Mouse (Mus musculus) limb, embryonic 13.5 days (tissue): ENCODE measurements around the gene Uchl3. TPM values are rescaled to one million over a fixed set of nuclear protein-coding genes. Genes with fewer than 3 reads are reported as not detected.
A peak's percentile ranks its signal among the peaks of the same experiment; 100 is the strongest.

Source experiments
- ATAC-seq: fragments of 200-750 bp; cut with Nextera tagmentation; 2 replicates; pipeline ENCODE4 v1.8.0; 2017; ENCODE audit warnings: low read depth, moderate number of reproducible peaks, moderate TSS enrichment; ENCODE audit not compliant: low FRiP score
- H3K27ac ChIP-seq: fragments of 300-500 bp; sonication (generic); 2 replicates; pipeline ENCODE4 v1.5.1; 2015; ENCODE audit warnings: inconsistent platforms, mild to moderate bottlenecking, moderate library complexity
- H3K27me3 ChIP-seq: fragments of 300-500 bp; sonication (generic); 2 replicates; pipeline ENCODE4 v1.6.1; 2015; ENCODE audit warnings: mild to moderate bottlenecking, inconsistent platforms
- H3K36me3 ChIP-seq: fragments of 300-500 bp; sonication (generic); 2 replicates; pipeline ENCODE4 v1.6.1; 2015; ENCODE audit warnings: inconsistent platforms, mild to moderate bottlenecking, moderate library complexity
- H3K4me1 ChIP-seq: fragments of 300-500 bp; sonication (generic); 2 replicates; pipeline ENCODE4 v1.6.1; 2015; ENCODE audit warnings: inconsistent platforms
- H3K4me2 ChIP-seq: fragments of 300-500 bp; sonication (generic); replicated peaks from 2 replicates; pipeline ENCODE4 v1.6.1; 2015; ENCODE audit warnings: inconsistent platforms, mild to moderate bottlenecking, moderate library complexity
- H3K4me3 ChIP-seq: fragments of 300-500 bp; sonication (generic); 2 replicates; pipeline ENCODE4 v1.5.1; 2015; ENCODE audit warnings: moderate library complexity, mild to moderate bottlenecking, inconsistent platforms
- H3K9ac ChIP-seq: fragments of 300-500 bp; sonication (generic); 2 replicates; pipeline ENCODE4 v1.6.1; 2015; ENCODE audit warnings: mild to moderate bottlenecking, inconsistent platforms
- H3K9me3 ChIP-seq: fragments of 300-500 bp; sonication (generic); 2 replicates; pipeline ENCODE4 v1.6.1; 2016; ENCODE audit warnings: inconsistent platforms
- WGBS: fragments of 180-500 bp; shearing (Covaris S2); methylation state at CpG from one replicate; pipeline ENCODE4 v1.1.7; 2015; 5-methylcytosine and 5-hydroxymethylcytosine counted together
- polyA plus RNA-seq: library from polyadenylated mRNA; unstranded; fragments of >200 nt; fragmentation: Nextera tagmentation; extraction: Ambion mirVana; gene quantifications from 2 replicates; pipeline ENCODE4 v1.2.1, GENCODE M21; 2015

Uchl3 gene
- 121 and 123 TPM in 2 replicates for polyA plus RNA-seq

DNA sequence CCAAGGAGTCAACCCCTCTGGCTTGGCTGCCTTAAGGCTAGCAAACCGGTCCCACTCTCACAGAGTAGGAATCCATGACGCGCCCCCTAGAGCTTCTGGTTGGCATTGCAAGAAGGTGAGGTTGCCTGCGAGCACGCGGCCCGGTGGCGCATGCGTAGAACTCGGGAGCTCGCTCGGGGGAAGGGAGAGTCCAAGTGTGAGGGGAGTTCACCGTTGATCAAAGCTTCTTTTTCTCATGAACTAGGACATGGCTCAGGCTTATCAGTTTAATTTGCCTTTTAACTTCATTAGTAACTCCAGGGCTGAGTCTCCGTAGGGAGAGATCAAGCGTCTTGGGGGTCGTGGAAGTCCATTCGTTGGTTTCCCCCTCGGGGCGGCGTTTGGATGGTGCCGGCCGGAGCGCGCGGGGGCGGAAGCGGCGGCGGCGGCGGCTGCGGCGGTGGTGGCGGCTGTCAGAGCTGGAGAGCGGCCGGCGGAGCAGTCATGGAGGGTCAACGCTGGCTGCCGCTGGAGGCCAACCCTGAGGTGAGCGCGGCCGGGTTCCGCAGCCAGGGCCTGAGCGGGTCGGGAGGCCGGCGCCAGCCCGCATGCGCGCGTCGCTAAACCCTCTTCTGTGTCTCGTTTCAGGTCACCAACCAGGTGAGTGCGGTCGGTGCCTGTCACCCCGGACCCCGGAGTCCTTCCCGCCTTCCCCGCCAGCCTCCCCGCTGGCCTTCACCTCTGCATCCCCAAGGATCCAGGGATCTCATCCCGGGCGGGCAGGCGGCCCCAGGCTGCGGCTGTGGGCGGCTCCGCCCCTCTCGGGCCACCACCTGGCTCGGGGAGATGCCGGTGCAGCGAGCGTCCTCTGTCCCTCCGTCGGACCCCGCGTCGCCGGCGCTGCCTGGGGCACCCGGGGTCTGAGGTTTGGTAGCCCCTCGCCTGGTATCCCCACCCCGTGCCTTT lies at the start of gene Uchl3:
Uchl3 (plus strand) TSS at position 387 of the 945 bp plus-strand sequence.
- H3K9ac ChIP-seq, result peak within 1 kb of the TSS; percentile 86
- no peaks in the 10 kb centered on the region for H3K36me3 ChIP-seq
- peak within 1 kb of the TSS; percentile 95 for H3K4me2 ChIP-seq
- H3K4me3 ChIP-seq, result peak within 1 kb of the TSS; percentile 98
- peaks cover 4% of the 10 kb centered on the region for H3K4me1 ChIP-seq
- under 1% methylated on average over 81 of the region's 81 CpGs for WGBS
- H3K9me3 ChIP-seq, result no peaks in the 10 kb centered on the region
- H3K27me3 ChIP-seq, result no peaks in the 10 kb centered on the region
- ATAC-seq, result peak; percentile 93
- H3K27ac ChIP-seq, result peak within 1 kb of the TSS; percentile 22; the same call in 1 of the 2 replicates

DNA sequence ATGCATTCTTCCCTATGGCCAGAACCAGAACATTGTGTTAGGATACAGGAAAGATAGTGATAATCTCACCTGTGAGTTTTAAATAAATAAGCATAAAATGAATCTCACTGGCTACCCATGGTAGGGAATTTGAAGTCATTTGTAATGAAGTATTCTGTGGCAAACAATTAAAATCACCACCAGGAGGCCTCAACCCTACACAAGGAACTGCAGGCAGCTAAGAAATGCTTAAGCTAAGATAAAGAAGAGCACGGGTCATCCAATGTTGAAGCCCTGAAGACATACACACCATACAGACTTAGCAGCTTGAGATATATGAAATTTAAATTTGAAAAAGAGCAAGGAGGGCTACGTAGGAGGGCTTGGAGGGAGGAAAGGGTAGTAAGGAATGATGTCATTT lies 47.9 kb upstream of the Uchl3 start:
- Histone ChIP-seq H3K9ac (no peak overlapping the region), H3K36me3 (no peaks in the 10 kb centered on the region), H3K4me1 (peaks cover 12% of the 10 kb centered on the region; the same call in 1 of the 2 replicates), H3K4me2 (no peak overlapping the region), H3K27me3 (0 out of 2 replicates have a peak, but pooled peaks cover 4% of the 10 kb centered on the region), H3K4me3 (no peak overlapping the region), H3K9me3 (no peaks in the 10 kb centered on the region), H3K27ac (no peak overlapping the region)
- no peak for ATAC-seq
- WGBS, result 73% methylated on average over 2 of the region's 2 CpGs

DNA sequence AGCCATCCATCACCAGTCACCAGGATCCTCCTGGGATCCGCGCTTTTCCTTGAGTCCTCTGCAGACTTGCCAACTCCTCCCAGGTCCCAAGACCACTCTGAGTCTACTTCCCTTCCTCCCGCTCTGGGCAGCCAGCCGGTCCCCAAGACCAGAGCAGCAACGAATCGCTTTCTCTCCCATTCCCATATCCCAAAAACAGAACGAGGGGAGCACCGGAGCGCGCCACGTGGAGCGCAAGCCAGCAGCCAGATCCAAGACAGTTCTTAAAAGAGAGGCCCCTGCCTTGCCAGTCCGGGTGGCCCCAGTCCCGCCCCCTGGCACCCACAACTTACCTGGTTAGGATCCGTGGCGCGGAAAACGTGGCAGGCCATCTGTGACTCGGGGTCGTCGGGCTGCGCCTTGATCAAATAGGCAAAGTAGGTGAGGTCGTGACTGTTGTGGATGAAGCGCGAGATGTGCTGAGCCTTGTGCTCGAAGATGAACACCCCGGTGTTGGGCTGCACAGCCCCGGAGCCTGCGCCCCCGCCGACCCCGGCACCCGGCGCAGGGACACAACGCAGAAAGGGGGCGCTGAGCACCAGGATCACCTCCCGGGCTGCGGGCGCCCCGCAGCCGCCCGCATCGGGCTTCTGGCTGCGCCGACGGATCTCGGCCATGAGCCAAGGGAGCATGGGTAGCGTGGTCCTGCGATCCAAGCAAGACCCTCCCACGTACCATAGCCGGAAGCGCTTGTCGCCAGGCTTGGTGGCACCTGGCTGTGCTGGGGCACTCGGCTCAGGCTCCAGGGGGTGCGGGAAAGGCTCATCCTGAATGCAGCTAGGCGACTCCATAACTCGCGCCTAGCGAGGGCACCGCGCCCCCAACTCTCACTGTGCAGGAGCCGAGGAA lies 45.9 kb upstream of the Uchl3 start:
- Histone ChIP-seq H3K4me1 (peaks cover 9% of the 10 kb centered on the region; the same call in 1 of the 2 replicates), H3K4me3 (peak overlapping the region; percentile 81), H3K9me3 (no peaks in the 10 kb centered on the region), H3K9ac (peak overlapping the region; percentile 81), H3K27ac (peak overlapping the region; percentile 65), H3K27me3 (0 out of 2 replicates have a peak, but pooled peaks cover 4% of the 10 kb centered on the region), H3K4me2 (peak overlapping the region; percentile 99), H3K36me3 (no peaks in the 10 kb centered on the region)
- peak; percentile 51 for ATAC-seq
- WGBS, result under 1% methylated on average over 62 of the region's 62 CpGs

DNA sequence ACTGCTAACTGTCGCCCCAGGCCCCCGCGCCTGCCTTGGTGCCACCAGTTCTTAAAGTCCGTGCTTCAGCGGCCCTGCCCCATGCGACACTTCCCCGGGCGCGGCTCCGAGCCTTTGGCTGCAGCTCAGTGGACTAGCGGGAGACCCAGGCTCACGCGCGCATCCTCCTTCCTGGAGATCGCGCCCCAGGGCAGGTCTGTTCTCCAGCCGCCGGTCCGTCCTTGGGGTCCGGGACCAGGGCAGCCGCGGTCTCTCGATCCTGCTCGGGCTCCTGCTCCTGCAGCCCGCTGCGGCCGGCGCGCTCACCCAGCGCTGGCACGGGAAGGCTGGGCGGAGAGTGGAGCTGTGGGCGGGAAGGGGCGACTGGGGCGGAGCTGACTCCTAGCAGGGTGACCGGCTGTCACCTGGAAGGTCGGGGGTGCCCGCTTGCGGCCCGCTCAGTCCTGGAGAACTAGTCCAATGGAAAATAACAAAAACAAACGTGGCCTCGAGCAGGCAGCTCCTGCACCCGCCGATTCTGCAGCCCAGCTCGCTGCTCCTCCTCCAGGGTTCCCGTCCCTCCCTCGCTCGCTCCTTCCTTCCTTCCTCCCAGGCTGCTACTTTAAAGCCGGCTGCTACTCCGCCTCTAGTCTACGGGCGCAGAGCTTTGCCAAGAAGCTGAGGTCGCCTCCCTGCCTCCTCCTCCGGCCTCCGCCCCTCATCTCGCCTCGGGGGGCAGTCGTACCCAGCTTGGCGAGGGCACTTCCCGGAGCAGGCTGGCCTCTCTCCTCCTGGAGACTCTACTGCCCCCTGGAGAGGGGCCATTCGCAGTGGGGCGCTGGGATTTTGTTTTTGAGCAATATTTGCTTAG lies 45.0 kb upstream of the Uchl3 start, which contains the start of gene Tbc1d4:
Tbc1d4 (minus strand) TSS at position 673 of the 850 bp plus-strand sequence.
- Histone ChIP-seq H3K36me3 (no peaks in the 10 kb centered on the region), H3K4me1 (peaks cover 8% of the 10 kb centered on the region; the same call in 1 of the 2 replicates), H3K9ac (peak within 1 kb of the TSS; percentile 81), H3K4me2 (peak within 1 kb of the TSS; percentile 99), H3K27ac (peak within 1 kb of the TSS; percentile 65), H3K9me3 (no peaks in the 10 kb centered on the region), H3K4me3 (peak within 1 kb of the TSS; percentile 81), H3K27me3 (0 out of 2 replicates have a peak, but pooled peaks cover 4% of the 10 kb centered on the region)
- ATAC-seq, result peak; percentile 89
- WGBS, result under 1% methylated on average over 58 of the region's 62 CpGs

DNA sequence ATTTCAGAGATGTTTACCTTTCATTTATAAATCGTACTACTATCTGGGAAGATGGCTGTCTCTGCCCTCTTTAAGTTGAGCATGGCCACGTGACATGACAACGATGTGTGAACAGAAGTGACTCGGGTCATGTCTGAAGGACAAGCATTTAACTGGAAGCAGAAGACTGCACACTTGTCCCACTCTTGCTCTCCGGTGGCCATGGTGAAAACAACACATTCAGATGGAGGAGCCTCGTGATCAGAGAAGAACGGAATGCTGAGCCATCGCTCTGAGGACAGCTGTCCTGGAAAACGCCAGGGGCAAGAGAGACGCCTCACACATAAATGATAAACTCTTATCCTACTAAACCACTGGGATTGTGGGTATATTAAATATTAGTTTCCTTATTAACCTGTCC lies 43.1 kb upstream of the Uchl3 start:
- no peak for ATAC-seq
- Histone ChIP-seq H3K9ac (no peak overlapping the region), H3K4me1 (peaks cover 8% of the 10 kb centered on the region; the same call in 1 of the 2 replicates), H3K4me3 (no peak overlapping the region), H3K4me2 (no peak overlapping the region), H3K9me3 (no peaks in the 10 kb centered on the region), H3K27ac (no peak overlapping the region), H3K36me3 (no peaks in the 10 kb centered on the region), H3K27me3 (0 out of 2 replicates have a peak, but pooled peaks cover 4% of the 10 kb centered on the region)
- 80% methylated on average over 10 of the region's 10 CpGs for WGBS

DNA sequence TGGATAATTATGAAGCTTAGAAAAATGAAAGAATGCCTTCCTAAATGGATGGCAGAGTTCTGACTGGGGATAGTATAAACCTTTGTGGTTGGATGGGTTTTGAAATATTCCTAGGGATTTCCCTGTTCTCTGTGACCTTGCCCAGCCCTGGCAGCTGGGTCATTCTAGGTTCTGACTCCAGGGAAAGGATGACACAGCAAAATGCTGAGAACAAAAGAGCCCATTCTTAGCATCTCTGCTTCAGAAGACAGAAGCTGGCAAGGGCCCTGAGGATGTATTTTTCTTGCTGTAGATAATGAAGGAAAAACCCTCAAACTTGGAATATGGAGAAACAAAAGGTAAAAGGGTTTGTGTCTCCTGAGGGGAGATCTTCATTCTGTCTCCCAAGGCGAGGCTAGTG lies 40.6 kb upstream of the Uchl3 start:
- no peak overlapping the region for H3K4me2 ChIP-seq
- no peaks in the 10 kb centered on the region for H3K9me3 ChIP-seq
- ATAC-seq, result no peak
- H3K4me1 ChIP-seq, result no peaks in the 10 kb centered on the region
- 61% methylated on average over 1 of the region's 1 CpGs for WGBS
- no peaks in the 10 kb centered on the region for H3K27me3 ChIP-seq
- no peak overlapping the region for H3K4me3 ChIP-seq
- no peaks in the 10 kb centered on the region for H3K36me3 ChIP-seq
- no peak overlapping the region for H3K9ac ChIP-seq
- H3K27ac ChIP-seq, result no peak overlapping the region

DNA sequence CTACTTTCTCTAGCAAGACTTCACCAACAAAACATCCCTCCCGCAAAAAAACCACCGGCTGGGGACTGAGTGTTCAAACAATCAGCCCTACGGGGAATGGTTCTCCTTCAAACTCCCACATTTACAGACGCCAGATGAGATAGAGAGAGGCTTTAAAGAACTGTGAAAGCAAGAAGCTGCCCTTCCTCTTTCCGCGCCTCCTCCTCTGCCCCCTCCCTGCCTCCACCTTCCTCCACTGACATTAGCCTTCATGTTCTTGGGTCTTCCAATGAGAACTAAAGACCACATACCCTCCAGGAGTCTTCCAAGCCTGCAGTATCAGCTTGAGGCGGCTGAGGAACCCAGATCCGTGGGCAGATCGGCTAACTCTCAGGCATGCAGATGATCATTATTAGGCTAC lies 37.6 kb upstream of the Uchl3 start:
- no peaks in the 10 kb centered on the region for H3K27me3 ChIP-seq
- no peak overlapping the region for H3K4me3 ChIP-seq
- H3K9me3 ChIP-seq, result no peaks in the 10 kb centered on the region
- WGBS, result 71% methylated on average over 9 of the region's 9 CpGs
- H3K27ac ChIP-seq, result no peak overlapping the region
- H3K9ac ChIP-seq, result no peak overlapping the region
- H3K36me3 ChIP-seq, result no peaks in the 10 kb centered on the region
- no peaks in the 10 kb centered on the region for H3K4me1 ChIP-seq
- ATAC-seq, result no peak
- H3K4me2 ChIP-seq, result no peak overlapping the region

DNA sequence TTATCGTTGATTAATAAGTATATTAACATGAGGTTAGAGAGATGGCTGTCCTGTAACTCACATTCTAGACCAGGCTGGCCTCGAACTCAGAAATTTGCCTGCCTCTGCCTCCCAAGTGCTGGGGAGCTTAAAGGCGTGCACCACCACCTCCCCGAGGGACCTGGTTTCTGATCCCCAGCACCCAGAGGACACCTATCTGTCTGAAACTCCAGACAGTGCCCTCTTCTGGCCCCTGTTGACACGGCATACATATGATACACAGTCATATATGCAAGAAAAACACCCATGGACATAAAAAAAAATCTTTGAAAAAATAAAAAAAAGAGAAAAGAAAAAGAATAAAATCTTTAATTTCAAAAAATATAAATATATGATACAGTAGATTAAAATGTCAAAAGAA lies 36.1 kb upstream of the Uchl3 start:
- Histone ChIP-seq H3K4me1 (no peaks in the 10 kb centered on the region), H3K4me3 (no peak overlapping the region), H3K27ac (no peak overlapping the region), H3K9ac (no peak overlapping the region), H3K4me2 (no peak overlapping the region), H3K27me3 (no peaks in the 10 kb centered on the region), H3K36me3 (no peaks in the 10 kb centered on the region), H3K9me3 (no peaks in the 10 kb centered on the region)
- 85% methylated on average over 5 of the region's 5 CpGs for WGBS
- ATAC-seq, result no peak

DNA sequence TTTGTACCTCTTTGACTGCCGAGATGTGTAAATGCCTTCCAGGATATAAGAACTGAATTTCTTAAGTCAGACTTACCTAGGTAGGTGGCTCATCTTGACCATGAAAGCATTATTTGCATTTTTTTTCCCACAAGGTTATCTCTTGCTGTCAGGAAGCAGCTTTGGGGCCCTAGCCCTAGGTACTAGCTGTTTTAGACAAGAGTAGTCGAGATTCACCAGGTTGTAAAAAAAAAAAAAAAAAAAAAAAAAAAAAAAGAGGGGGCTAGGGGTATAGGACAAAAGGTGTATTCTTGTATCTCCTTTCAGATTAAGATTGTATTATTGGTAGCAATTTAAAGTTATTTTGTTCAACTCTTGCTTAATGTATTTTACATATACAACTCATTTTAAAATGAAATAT lies 23.2 kb upstream of the Uchl3 start:
- H3K9me3 ChIP-seq, result no peaks in the 10 kb centered on the region
- no peaks in the 10 kb centered on the region for H3K27me3 ChIP-seq
- no peak overlapping the region for H3K27ac ChIP-seq
- H3K4me3 ChIP-seq, result no peak overlapping the region
- H3K9ac ChIP-seq, result no peak overlapping the region
- H3K36me3 ChIP-seq, result peaks cover 31% of the 10 kb centered on the region
- no peak for ATAC-seq
- H3K4me2 ChIP-seq, result no peak overlapping the region
- WGBS, result 87% methylated on average over 2 of the region's 2 CpGs
- H3K4me1 ChIP-seq, result no peaks in the 10 kb centered on the region

DNA sequence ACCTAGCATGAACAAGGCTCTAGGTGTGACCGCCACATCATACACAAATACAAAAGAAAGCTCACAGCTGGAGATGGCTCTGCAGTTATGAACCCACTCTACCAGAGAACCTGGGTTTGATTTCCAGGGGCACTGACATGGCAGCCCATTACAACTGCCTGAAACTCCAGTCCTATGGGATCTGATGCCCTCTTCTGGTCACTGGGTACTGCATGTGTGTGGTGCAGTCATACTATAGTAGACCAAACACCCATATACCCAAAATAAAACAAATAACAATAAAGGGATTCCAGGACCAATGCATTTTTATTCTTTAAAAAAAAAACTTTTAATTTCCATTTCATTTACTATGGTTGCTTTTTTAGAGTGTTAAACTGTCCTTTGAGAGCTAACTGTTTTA lies 18.0 kb upstream of the Uchl3 start:
- no peaks in the 10 kb centered on the region for H3K27me3 ChIP-seq
- H3K4me3 ChIP-seq, result no peak overlapping the region
- no peak overlapping the region for H3K27ac ChIP-seq
- 93% methylated on average over 1 of the region's 1 CpGs for WGBS
- peaks cover 37% of the 10 kb centered on the region for H3K36me3 ChIP-seq
- H3K9ac ChIP-seq, result no peak overlapping the region
- no peak for ATAC-seq
- peaks cover 6% of the 10 kb centered on the region; the same call in 1 of the 2 replicates for H3K4me1 ChIP-seq
- no peaks in the 10 kb centered on the region for H3K9me3 ChIP-seq
- no peak overlapping the region for H3K4me2 ChIP-seq

DNA sequence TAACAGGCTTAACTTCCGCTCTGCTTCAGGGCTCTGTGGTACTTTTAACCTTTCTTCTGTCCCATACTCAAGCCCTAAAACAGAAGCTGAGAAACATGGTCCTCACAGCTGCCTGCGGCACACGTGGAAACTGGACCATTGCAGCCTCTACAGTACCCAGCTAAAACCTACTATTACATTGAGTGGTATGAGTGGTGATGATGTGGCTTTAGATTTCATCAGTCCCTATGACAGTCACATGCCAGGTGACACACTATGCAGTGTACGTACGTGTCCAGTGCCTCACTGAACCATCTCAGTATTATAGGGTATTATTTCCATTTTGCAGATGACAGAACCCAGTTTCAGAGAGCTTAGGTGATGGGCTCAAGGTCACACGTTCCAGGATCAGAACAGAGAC lies 16.4 kb upstream of the Uchl3 start:
- H3K36me3 ChIP-seq, result peaks cover 29% of the 10 kb centered on the region
- no peak overlapping the region for H3K4me3 ChIP-seq
- H3K4me2 ChIP-seq, result no peak overlapping the region
- peaks cover 6% of the 10 kb centered on the region; the same call in 1 of the 2 replicates for H3K4me1 ChIP-seq
- H3K9me3 ChIP-seq, result no peaks in the 10 kb centered on the region
- ATAC-seq, result no peak
- H3K27ac ChIP-seq, result no peak overlapping the region
- H3K27me3 ChIP-seq, result no peaks in the 10 kb centered on the region
- 91% methylated on average over 6 of the region's 6 CpGs for WGBS
- no peak overlapping the region for H3K9ac ChIP-seq
